Mouse (Mus musculus): ENCODE results near the gene Lpin1.
A peak's percentile ranks its signal among the peaks of the same experiment; 100 is the strongest.

Lpin1 gene

DNA sequence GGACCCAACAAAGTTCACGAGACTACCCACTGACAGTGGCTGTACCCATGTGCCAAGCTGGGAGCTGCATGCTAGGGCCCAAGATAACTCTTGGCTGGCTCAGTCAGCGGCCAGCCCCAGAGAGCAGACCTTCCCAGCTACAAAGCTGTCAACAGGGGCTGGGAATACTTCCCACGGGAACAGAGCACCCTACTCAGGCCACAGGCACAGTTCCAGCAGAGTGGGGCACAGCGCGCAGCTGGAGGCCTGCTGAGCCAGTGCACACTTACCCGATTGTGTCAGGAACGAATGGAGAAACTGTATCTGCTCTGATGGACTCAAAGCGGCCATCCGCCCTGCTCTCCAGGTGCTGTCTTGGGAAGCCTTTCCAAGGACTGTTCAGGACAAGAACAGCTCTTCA is 95.6 kb downstream of the Lpin1 start:
- DNase-seq, result peak in 1 of 2 experiments; percentile 12

DNA sequence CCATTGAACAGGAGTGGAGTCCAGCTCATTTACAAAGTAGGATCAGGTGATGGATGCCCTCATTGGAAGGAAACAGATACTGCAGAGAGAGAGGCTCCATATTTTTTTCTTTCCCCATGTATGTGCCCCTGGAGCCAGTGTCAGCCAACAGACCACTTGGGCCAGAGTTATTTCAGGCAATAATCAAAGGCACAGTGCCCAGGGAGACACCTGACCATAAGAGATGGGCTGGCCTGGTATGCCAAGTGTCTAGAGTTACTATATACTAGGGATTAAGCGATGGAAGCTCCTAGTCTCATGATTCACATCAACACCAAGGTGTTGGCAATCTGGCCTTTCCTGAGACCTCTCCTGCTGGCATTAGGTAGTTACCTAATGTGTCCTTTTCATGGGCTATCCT is 97.8 kb downstream of the Lpin1 start:
- DNase-seq, result no peak

- DNase-seq, result peak; percentile 46 to 62
Measured at GRCm38 (mm10) chr12:16509122-16509752, 101.5 kb downstream of the Lpin1 start.

- DNase-seq, result no peak
Measured at GRCm38 (mm10) chr12:16506796-16507790, 103.7 kb downstream of the Lpin1 start.

- no peak for DNase-seq
Measured at GRCm38 (mm10) chr12:16504244-16504643, 106.5 kb downstream of the Lpin1 start.

DNA sequence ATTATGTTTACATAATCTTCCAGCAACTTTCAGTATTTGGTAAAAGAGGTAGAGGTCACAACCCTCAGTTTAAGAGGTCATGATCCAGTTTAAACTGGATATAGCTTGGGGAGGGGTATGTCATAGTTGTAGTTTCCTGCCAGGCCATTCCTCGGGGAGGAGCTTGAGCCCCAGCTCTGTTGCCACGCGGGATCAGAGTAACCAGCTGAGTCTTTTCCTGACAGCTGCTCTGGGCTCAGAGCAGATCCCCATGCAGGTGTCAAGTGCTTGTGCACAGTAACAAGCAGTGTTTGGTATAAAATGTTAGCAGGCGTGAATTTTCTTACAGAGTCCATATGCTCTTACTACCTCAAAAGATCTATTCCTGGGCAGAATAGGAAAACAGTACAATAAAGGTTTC is 112.8 kb downstream of the Lpin1 start:
- DNase-seq, result no peak

- no peak for DNase-seq
Measured at GRCm38 (mm10) chr12:16492713-16493112, 118.1 kb downstream of the Lpin1 start.

- no peak for DNase-seq
Measured at GRCm38 (mm10) chr12:16488899-16489298, 121.9 kb downstream of the Lpin1 start.

- DNase-seq, result no peak
Measured at GRCm38 (mm10) chr12:16487453-16487852, 123.3 kb downstream of the Lpin1 start.
